Mouse (Mus musculus) thymus, postnatal 4 days (tissue): Measurements from ENCODE around the gene Sbk1.

ENCODE experiments used
- DNase-seq: peaks from one replicate; pipeline ENCODE4 v3.0.0; 2021

Sbk1 gene

GRCm38 (mm10) chr7:126340206-126340618 lies 67.8 kb downstream of the Sbk1 start:
- no peak for DNase-seq

- DNase-seq: no peak
Measured at GRCm38 (mm10) chr7:126340896-126341295, 68.5 kb downstream of the Sbk1 start.
